Comparison of ENCODE assay signal across 14 mouse cellular contexts in the genomic region with DNA sequence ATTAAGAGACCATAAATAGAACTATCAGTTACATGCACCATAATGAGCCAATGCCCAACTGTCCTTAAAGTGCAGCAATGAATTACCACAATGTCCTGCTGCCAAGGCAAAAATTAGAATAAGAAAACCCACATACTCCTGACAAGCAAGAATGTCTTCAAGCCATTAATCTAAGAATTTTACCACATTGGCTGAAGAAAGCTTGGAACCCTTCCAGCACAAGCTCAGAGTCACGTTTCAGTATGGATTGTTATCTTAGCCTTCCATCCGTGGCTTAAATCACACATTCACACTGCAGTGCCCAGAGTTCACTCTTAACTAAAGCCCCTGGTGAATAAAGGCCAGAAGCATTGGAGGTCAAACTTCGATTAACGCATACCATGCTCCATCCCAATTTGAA.
DNase-seq lines count a peak whose midpoint lies in the region; ATAC-seq and TF ChIP-seq lines count a peak whose summit lies in the region.
"Had no signal": no experiment of that assay in that cellular context is flagged by ENCODE, and none has a peak within 500 bp of the region (broad histone marks: within the 10 kb centered on the region; RNA-seq: fewer than 3 reads in every experiment).

No protein-coding gene starts in this region.

- H3K4me3 ChIP-seq in kidney, adult 2 months (ENCODE audit: insufficient read depth, low read depth, low read length): no peak overlapping the region
- no peak overlapping the region for H3K4me3 ChIP-seq in hindbrain, embryonic 16.5 days (ENCODE audit: low read length)
- H3K4me3 ChIP-seq in midbrain, embryonic 13.5 days (replicated peaks): no peak overlapping the region
- H3K4me3 ChIP-seq: embryonic facial prominence, embryonic 13.5 days; limb, embryonic 15.5 days had no signal

- H3K9ac ChIP-seq in hindbrain, embryonic 16.5 days (ENCODE audit: low read depth, low read length): no peak overlapping the region
- no peak overlapping the region for H3K9ac ChIP-seq in midbrain, embryonic 13.5 days (replicated peaks)
- H3K9ac ChIP-seq: embryonic facial prominence, embryonic 13.5 days; limb, embryonic 15.5 days had no signal

- H3K27me3 ChIP-seq in kidney, adult 2 months (replicated peaks; ENCODE audit: control insufficient read depth, insufficient read depth, low read length): no peaks in the 10 kb centered on the region
- H3K27me3 ChIP-seq in hindbrain, embryonic 16.5 days (replicated peaks; ENCODE audit: control insufficient read depth, insufficient read depth, low read length): no peaks in the 10 kb centered on the region
- no peaks in the 10 kb centered on the region for H3K27me3 ChIP-seq in midbrain, embryonic 13.5 days
- H3K27me3 ChIP-seq: CH12.LX; embryonic facial prominence, embryonic 13.5 days; limb, embryonic 15.5 days had no signal

- H3K9me3 ChIP-seq in hindbrain, embryonic 16.5 days (ENCODE audit: control insufficient read depth, low read length): no peaks in the 10 kb centered on the region
- no peaks in the 10 kb centered on the region for H3K9me3 ChIP-seq in midbrain, embryonic 13.5 days
- H3K9me3 ChIP-seq: embryonic facial prominence, embryonic 13.5 days; limb, embryonic 15.5 days had no signal

- no peak for TF ChIP-seq CTCF in kidney, adult 2 months (conservative IDR thresholded peaks at IDR 0.05; ENCODE audit: insufficient read depth, insufficient read length, low read depth, low read length)

- no peaks in the 10 kb centered on the region for H3K36me3 ChIP-seq in kidney, adult 2 months (ENCODE audit: control insufficient read depth, insufficient read depth, low read length)
- H3K36me3 ChIP-seq in hindbrain, embryonic 16.5 days (ENCODE audit: control insufficient read depth, insufficient read depth, low read length): no peaks in the 10 kb centered on the region
- no peaks in the 10 kb centered on the region for H3K36me3 ChIP-seq in midbrain, embryonic 13.5 days
- H3K36me3 ChIP-seq: embryonic facial prominence, embryonic 13.5 days; limb, embryonic 15.5 days had no signal

- no peak for ATAC-seq in hindbrain, embryonic 16.5 days
- ATAC-seq in midbrain, embryonic 13.5 days: no peak

- 17% methylated on average over 4 of the region's 4 CpGs for WGBS in kidney, adult 2 months
- WGBS in hindbrain, embryonic 16.5 days: 49% methylated on average over 4 of the region's 4 CpGs
- 57% methylated on average over 4 of the region's 4 CpGs for WGBS in midbrain, embryonic 13.5 days

- H3K27ac ChIP-seq in kidney, adult 2 months (ENCODE audit: insufficient read depth, low read depth, low read length): no peak overlapping the region
- peak overlapping the region; percentile 34; the same call in 1 of the 2 replicates for H3K27ac ChIP-seq in hindbrain, embryonic 16.5 days (ENCODE audit: low read depth, low read length)
- no peak overlapping the region for H3K27ac ChIP-seq in midbrain, embryonic 13.5 days
- H3K27ac ChIP-seq: embryonic facial prominence, embryonic 13.5 days; limb, embryonic 15.5 days had no signal

- DNase-seq in kidney, adult 2 months: peak; percentile 13
- DNase-seq in kidney, adult 18-20 months: no peak
- peak; percentile 39 for DNase-seq in 416B (ENCODE audit: low read depth)
- peak; percentile 43 for DNase-seq in embryo, embryonic 10.5 days (ENCODE audit: low spot score)
- DNase-seq in gastrocnemius, postnatal 14 days: no peak
- no peak for DNase-seq in left cerebral cortex, adult 9 months (ENCODE audit: low spot score in 2 of 2)
- DNase-seq: adrenal gland, postnatal 25 days; cerebellum, adult 11 months had no signal

- H3K4me2 ChIP-seq in hindbrain, embryonic 16.5 days (ENCODE audit: low read length): peak overlapping the region; percentile 36
- H3K4me2 ChIP-seq in midbrain, embryonic 13.5 days (replicated peaks): no peak overlapping the region
- H3K4me2 ChIP-seq: embryonic facial prominence, embryonic 13.5 days; heart, embryonic 11.5 days; limb, embryonic 15.5 days had no signal

- no peak for TF ChIP-seq POLR2A in kidney, adult 2 months (IDR thresholded peaks at IDR 0.05; ENCODE audit: low read depth, low read length)

- H3K4me1 ChIP-seq in kidney, adult 2 months (ENCODE audit: control insufficient read depth, insufficient read depth, low read length): peaks cover 6% of the 10 kb centered on the region; the same call in 1 of the 2 replicates
- H3K4me1 ChIP-seq in hindbrain, embryonic 16.5 days (ENCODE audit: control insufficient read depth, insufficient read depth, low read depth, low read length): peaks cover 4% of the 10 kb centered on the region
- peaks cover 4% of the 10 kb centered on the region; the same call in 1 of the 2 replicates for H3K4me1 ChIP-seq in midbrain, embryonic 13.5 days (replicated peaks)

- intact Hi-C loops in gastrocnemius, postnatal 14 days (cut with DNase I; ENCODE audit: low total_unique reads): loop anchor here (5.0 kb wide), 1 partner anchor 228 kb away; no protein-coding TSS in a partner anchor

Comparison
In these comparisons a context has a peak if more than half of its experiments do, and no peak if none do; other contexts are left out.
1. DNase-seq: peak in kidney, adult 2 months (single experiment), 416B (single experiment) and embryo, embryonic 10.5 days (single experiment); none in kidney, adult 18-20 months (single experiment), gastrocnemius, postnatal 14 days (single experiment) and left cerebral cortex, adult 9 months (0 of 2).